Mouse (Mus musculus): ENCODE data around the gene Gcnt4. TPM values are rescaled to one million over a fixed set of nuclear protein-coding genes. Genes with fewer than 3 reads are reported as not detected.
"Not testable (repeated sequence)": the region's sequence is repeated elsewhere in the genome, so short reads cannot be mapped to it uniquely, and the experiment has no call there.

The Gcnt4 gene
- polyA plus RNA-seq, 1 experiment, result 1.9 TPM

DNA sequence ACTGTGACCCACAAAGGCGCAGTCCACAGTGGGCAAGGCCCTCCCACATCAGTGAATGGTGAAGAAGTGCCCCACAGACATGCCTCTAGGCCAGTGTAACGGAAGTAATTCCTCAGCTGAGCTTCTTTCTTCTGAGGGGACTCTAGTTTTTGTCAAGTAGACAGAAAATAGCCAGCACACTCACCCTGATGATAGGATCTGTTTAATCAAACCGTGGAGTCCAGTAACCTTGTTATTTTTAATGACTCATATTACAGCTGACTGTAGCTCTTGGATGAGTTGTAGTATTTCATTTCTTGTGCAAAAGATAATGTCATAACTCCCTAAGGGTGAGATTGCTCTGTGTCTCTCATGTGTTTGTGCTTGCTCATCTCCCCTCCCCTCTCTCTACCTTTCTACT is 17.8 kb upstream of the Gcnt4 start:
- Histone ChIP-seq H3K4me1 (ENCODE audit: control insufficient read depth, insufficient read depth, low read length) (no peaks in the 10 kb centered on the region), H3K9me3 (replicated peaks; ENCODE audit: control insufficient read depth, insufficient read depth, low read length, poor library complexity, severe bottlenecking) (no peaks in the 10 kb centered on the region), H3K9ac (ENCODE audit: low read depth, poor library complexity, severe bottlenecking) (no peak overlapping the region), H3K36me3 (ENCODE audit: control insufficient read depth, insufficient read depth, low read length, poor library complexity, severe bottlenecking) (no peaks in the 10 kb centered on the region), H3K27me3 (ENCODE audit: control insufficient read depth, insufficient read depth, low read length, poor library complexity, severe bottlenecking) (no peaks in the 10 kb centered on the region), H3K4me3 (ENCODE audit: low read depth, low read length) (no peak overlapping the region), H3K27ac (ENCODE audit: insufficient read depth, low read length) (no peak overlapping the region)
- TF ChIP-seq POLR2A (IDR thresholded peaks at IDR 0.05; ENCODE audit: insufficient read depth, low read length) (no peak), CTCF (IDR thresholded peaks at IDR 0.05; ENCODE audit: low read depth, low read length) (no peak), EP300 (IDR thresholded peaks at IDR 0.05; ENCODE audit: insufficient read depth, low read depth, low read length) (no peak)

DNA sequence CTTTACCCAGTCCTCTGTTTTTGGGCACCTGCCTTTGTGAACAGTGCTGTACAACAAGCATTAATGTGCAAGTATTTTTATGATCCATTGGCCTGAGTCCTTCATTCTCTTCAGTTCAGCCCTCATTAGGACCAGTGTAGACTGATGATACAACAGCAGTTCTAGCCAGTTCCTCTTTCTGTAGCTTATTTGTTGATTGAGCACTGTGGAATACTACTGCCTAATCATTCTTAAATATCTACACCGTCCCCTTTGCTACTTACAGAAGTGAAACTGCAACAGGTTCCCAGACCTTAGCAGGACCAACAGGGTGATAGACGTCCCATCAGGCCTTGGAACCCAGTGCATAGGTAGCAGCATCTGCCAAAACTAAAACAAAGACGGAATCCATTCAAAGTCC is 13.3 kb upstream of the Gcnt4 start:
- no peak for TF ChIP-seq EP300 (IDR thresholded peaks at IDR 0.05; ENCODE audit: insufficient read depth, low read depth, low read length)
- TF ChIP-seq CTCF (IDR thresholded peaks at IDR 0.05; ENCODE audit: low read depth, low read length), result no peak
- TF ChIP-seq POLR2A (IDR thresholded peaks at IDR 0.05; ENCODE audit: insufficient read depth, low read length), result no peak
- H3K9ac ChIP-seq (ENCODE audit: low read depth, poor library complexity, severe bottlenecking), result no peak overlapping the region

DNA sequence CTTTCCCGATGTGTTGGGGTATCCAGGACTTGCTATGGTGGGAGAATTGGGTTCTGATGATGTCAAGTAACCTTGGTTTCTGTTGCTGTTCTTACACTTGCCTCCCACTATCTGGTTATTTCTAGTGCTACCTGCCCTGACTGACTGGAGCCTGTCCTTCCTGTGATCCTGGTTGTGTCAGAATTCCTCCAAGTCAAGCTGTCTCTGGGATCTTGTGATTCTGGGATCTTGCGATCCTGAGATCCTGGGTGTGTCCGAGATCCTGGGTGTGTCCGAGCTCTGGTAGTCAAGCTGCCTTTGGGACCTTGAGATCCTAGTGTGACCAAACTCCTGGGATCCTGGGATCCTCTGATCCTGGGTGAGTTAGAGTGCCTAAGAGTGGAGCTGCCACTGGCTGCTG is 1.4 kb upstream of the Gcnt4 start:
- H3K9me3 ChIP-seq (replicated peaks; ENCODE audit: control insufficient read depth, insufficient read depth, low read length, poor library complexity, severe bottlenecking); H3K27ac ChIP-seq (ENCODE audit: insufficient read depth, low read length); H3K4me1 ChIP-seq (ENCODE audit: control insufficient read depth, insufficient read depth, low read length); H3K9ac ChIP-seq (ENCODE audit: low read depth, poor library complexity, severe bottlenecking); H3K4me3 ChIP-seq (ENCODE audit: low read depth, low read length); H3K36me3 ChIP-seq (ENCODE audit: control insufficient read depth, insufficient read depth, low read length, poor library complexity, severe bottlenecking): not testable (repeated sequence)
- H3K27me3 ChIP-seq (ENCODE audit: control insufficient read depth, insufficient read depth, low read length, poor library complexity, severe bottlenecking), result peaks cover 15% of the 10 kb centered on the region

More for the DNA sequence above, 13.3 kb upstream of the Gcnt4 start:
- H3K27ac ChIP-seq (ENCODE audit: insufficient read depth, low read length), result no peak overlapping the region
- no peaks in the 10 kb centered on the region for H3K9me3 ChIP-seq (replicated peaks; ENCODE audit: control insufficient read depth, insufficient read depth, low read length, poor library complexity, severe bottlenecking)
- H3K4me1 ChIP-seq (ENCODE audit: control insufficient read depth, insufficient read depth, low read length), result no peaks in the 10 kb centered on the region
- no peak overlapping the region for H3K4me3 ChIP-seq (ENCODE audit: low read depth, low read length)
- no peaks in the 10 kb centered on the region for H3K36me3 ChIP-seq (ENCODE audit: control insufficient read depth, insufficient read depth, low read length, poor library complexity, severe bottlenecking)
- no peaks in the 10 kb centered on the region for H3K27me3 ChIP-seq (ENCODE audit: control insufficient read depth, insufficient read depth, low read length, poor library complexity, severe bottlenecking)

GRCm38 (mm10) chr13:96924985-96925745 is 676 bp downstream of the Gcnt4 start:
- TF ChIP-seq CTCF (IDR thresholded peaks at IDR 0.05; ENCODE audit: low read depth, low read length) (no peak), POLR2A (IDR thresholded peaks at IDR 0.05; ENCODE audit: insufficient read depth, low read length) (no peak), EP300 (IDR thresholded peaks at IDR 0.05; ENCODE audit: insufficient read depth, low read depth, low read length) (no peak)
- Histone ChIP-seq H3K4me1 (ENCODE audit: control insufficient read depth, insufficient read depth, low read length) (no peaks in the 10 kb centered on the region), H3K4me3 (ENCODE audit: low read depth, low read length) (peak overlapping the region; percentile 53), H3K27me3 (ENCODE audit: control insufficient read depth, insufficient read depth, low read length, poor library complexity, severe bottlenecking) (peaks cover 15% of the 10 kb centered on the region), H3K36me3 (ENCODE audit: control insufficient read depth, insufficient read depth, low read length, poor library complexity, severe bottlenecking) (no peaks in the 10 kb centered on the region), H3K27ac (ENCODE audit: insufficient read depth, low read length) (no peak overlapping the region), H3K9me3 (replicated peaks; ENCODE audit: control insufficient read depth, insufficient read depth, low read length, poor library complexity, severe bottlenecking) (no peaks in the 10 kb centered on the region), H3K9ac (ENCODE audit: low read depth, poor library complexity, severe bottlenecking) (peak overlapping the region; percentile 63)

DNA sequence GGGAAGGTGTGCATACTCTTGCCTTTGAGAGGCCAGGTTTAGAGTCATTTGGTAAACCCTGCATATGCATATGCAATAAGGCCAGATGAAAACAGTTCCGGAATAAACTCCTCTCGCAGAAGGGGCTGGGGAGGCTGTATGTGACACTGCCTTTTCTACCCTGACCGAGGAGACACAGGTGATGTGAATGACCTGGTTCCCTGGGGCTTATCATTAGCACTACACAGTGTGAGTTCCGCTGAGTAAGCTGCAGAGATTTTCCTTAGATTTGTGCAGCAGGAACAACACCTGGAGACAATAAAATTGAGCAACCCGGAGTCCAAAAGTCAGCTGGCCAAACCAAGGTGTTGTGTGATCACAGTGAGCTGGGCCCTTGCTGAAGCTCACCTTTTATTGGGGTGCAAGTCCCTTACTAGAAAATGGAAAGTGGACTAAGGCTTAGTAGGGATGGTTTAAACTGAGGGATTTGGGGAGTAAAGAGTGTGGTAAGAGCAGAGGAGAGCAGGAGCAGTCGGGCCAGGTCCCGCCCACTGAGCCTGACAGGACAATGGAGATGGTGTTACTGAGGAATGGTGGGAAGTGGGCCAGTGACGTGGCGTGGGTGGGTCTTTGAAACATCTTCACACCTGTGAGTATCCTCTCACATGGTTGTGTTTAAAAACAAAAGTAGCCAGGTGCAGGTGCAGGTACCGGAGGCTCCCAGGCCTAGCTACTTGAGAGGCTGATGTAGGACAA is 1.7 kb downstream of the Gcnt4 start:
- no peak overlapping the region for H3K4me3 ChIP-seq (ENCODE audit: low read depth, low read length)
- TF ChIP-seq POLR2A (IDR thresholded peaks at IDR 0.05; ENCODE audit: insufficient read depth, low read length), result no peak
- no peak for TF ChIP-seq CTCF (IDR thresholded peaks at IDR 0.05; ENCODE audit: low read depth, low read length)
- TF ChIP-seq EP300 (IDR thresholded peaks at IDR 0.05; ENCODE audit: insufficient read depth, low read depth, low read length), result no peak
- H3K27ac ChIP-seq (ENCODE audit: insufficient read depth, low read length), result no peak overlapping the region
- no peaks in the 10 kb centered on the region for H3K4me1 ChIP-seq (ENCODE audit: control insufficient read depth, insufficient read depth, low read length)
- peaks cover 15% of the 10 kb centered on the region for H3K27me3 ChIP-seq (ENCODE audit: control insufficient read depth, insufficient read depth, low read length, poor library complexity, severe bottlenecking)
- H3K36me3 ChIP-seq (ENCODE audit: control insufficient read depth, insufficient read depth, low read length, poor library complexity, severe bottlenecking), result no peaks in the 10 kb centered on the region
- H3K9ac ChIP-seq (ENCODE audit: low read depth, poor library complexity, severe bottlenecking), result no peak overlapping the region
- H3K9me3 ChIP-seq (replicated peaks; ENCODE audit: control insufficient read depth, insufficient read depth, low read length, poor library complexity, severe bottlenecking), result no peaks in the 10 kb centered on the region

GRCm38 (mm10) chr13:96927781-96928180 is 3.3 kb downstream of the Gcnt4 start:
- H3K9me3 ChIP-seq (replicated peaks; ENCODE audit: control insufficient read depth, insufficient read depth, low read length, poor library complexity, severe bottlenecking), result no peaks in the 10 kb centered on the region
- H3K4me1 ChIP-seq (ENCODE audit: control insufficient read depth, insufficient read depth, low read length), result no peaks in the 10 kb centered on the region
- no peak overlapping the region for H3K9ac ChIP-seq (ENCODE audit: low read depth, poor library complexity, severe bottlenecking)
- H3K27ac ChIP-seq (ENCODE audit: insufficient read depth, low read length), result no peak overlapping the region
- TF ChIP-seq POLR2A (IDR thresholded peaks at IDR 0.05; ENCODE audit: insufficient read depth, low read length) (no peak), EP300 (IDR thresholded peaks at IDR 0.05; ENCODE audit: insufficient read depth, low read depth, low read length) (no peak), CTCF (IDR thresholded peaks at IDR 0.05; ENCODE audit: low read depth, low read length) (no peak)
- no peak overlapping the region for H3K4me3 ChIP-seq (ENCODE audit: low read depth, low read length)
- peaks cover 15% of the 10 kb centered on the region for H3K27me3 ChIP-seq (ENCODE audit: control insufficient read depth, insufficient read depth, low read length, poor library complexity, severe bottlenecking)
- no peaks in the 10 kb centered on the region for H3K36me3 ChIP-seq (ENCODE audit: control insufficient read depth, insufficient read depth, low read length, poor library complexity, severe bottlenecking)

Measured in ES-Bruce4 (cell line).